Mouse (Mus musculus) Muller cell, postnatal 12 days (primary cell): ENCODE results near the gene Fam19a1.

Experiments used
- DNase-seq: peaks from one replicate; pipeline ENCODE4 v3.0.0-alpha.2; 2015; ENCODE audit errors: inconsistent ontology term

The Fam19a1 gene

DNA sequence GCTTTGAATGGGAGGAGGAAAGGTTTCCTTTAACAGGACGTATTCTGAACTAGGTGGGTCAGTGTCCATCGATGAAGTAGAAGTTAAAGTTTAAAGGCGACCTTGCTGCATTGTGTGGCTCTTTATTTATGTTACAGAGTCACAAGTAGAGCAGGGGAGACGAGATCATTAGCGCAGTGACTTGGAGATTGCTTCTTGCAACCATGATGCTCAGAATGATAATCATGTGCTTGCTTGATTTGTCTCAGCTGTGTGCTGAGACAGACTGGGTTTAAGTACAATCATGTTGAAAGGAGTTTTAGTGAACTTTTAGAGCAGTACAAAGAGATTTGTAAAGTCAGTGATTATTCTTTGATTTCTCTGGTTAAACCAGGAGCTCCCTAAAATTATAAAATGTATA, 536.3 kb downstream of the Fam19a1 start:
- no peak for DNase-seq

DNA sequence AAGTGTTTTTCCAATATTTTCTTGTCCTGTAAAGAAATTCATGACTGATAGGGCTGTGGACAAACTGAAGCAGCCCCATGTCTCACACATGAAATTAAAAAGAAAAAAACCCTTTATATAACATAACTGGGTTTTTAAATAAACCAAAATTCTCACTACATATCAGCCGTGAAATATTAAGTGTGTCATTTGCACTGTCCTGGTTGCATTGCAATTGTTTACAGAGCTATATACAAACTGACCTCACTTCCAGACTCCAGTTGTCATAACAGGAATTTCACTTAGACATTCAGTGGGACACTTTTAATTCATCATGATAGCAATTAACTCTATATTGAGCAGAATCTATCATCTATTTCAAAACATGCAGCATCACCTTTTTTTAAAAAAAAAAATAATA, 553.4 kb downstream of the Fam19a1 start:
- DNase-seq: no peak

DNA sequence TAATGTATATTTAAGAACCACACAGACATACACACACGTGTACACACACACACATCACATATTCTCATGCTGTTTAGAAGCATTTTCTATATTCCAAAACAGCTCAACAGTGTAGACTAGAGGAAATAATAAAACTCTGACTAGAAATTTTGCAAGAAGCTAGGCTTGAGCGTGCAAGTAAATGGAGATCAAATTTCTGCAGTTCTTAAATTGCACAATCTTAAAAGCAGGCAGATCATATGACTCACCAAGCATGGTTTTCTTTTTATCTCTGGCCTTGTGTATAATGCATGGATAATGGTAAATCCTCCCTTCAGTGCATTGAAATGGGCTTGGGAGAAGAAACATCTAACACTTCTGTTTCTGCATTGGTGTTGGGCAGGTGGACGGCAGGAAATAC, 564.9 kb downstream of the Fam19a1 start:
- no peak for DNase-seq
